In the genomic region with DNA sequence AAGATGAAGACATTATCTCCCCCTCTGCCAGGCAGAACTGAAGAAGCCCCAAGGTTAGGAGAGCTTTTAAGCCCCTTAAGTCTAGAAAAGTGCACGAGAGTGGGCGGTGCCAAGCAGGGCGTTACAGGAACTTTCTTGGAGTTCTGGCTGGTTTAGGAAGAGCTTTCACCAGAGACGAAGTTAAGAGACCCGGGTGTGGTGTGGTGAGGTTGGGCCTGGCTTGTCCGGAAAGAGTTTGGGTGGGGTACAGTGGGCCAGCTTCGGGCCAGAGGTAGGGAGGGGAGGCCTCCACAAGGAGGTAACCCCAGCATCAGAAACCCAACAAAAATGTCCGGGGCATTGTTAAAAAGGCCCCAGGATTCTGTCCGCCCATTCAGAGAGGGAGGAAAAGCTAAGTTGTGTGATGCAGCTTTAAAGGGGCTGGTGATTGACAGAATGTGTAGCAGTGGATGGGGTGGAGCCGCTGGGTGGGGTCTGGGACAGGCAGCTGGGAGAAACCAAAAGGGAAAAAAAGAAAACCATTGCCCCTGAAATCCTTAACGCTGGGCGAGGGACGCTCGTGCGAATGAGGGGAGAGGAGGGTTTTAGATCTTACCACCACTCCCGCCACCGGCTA, we compare ENCODE assay signal across 8 mouse cellular contexts. TPM values are rescaled to one million over a fixed set of nuclear protein-coding genes. Genes with fewer than 3 reads are reported as not detected.
DNase-seq lines count a peak whose midpoint lies in the region; ATAC-seq and TF ChIP-seq lines count a peak whose summit lies in the region.

A gene (plus strand): TSS at position 163 of the 616 bp plus-strand sequence.

- peak within 1 kb of the TSS; percentile 68 for H3K4me2 ChIP-seq in lung, postnatal 0 days (replicated peaks; ENCODE audit: low read depth, low read length)

- no peaks in the 10 kb centered on the region for H3K27me3 ChIP-seq in lung, postnatal 0 days (replicated peaks; ENCODE audit: insufficient read depth, low read length)

- no peaks in the 10 kb centered on the region for H3K4me1 ChIP-seq in lung, postnatal 0 days (ENCODE audit: insufficient read depth, low read depth, low read length)

- WGBS in lung, postnatal 0 days: 17% methylated on average over 17 of the region's 17 CpGs

- no peak within 1 kb of the TSS for H3K27ac ChIP-seq in lung, postnatal 0 days (ENCODE audit: low read length)

- peak; percentile 3 to 28 for DNase-seq in left cerebral cortex, adult 18-20 months (ENCODE audit: low spot score in 2 of 2)
- DNase-seq in left cerebral cortex, adult 11 months (ENCODE audit: low spot score): no peak
- DNase-seq in cerebellum, adult 18-20 months: peak; percentile 17 to 25
- peak; percentile 1 to 35 for DNase-seq in kidney, postnatal 25 days
- peak; percentile 9 for DNase-seq in lung, postnatal 0 days (ENCODE audit: low spot score)
- peak; percentile 18 for DNase-seq in right cerebral cortex, postnatal 14 days
- no peak for DNase-seq in spleen, postnatal 4 days (ENCODE audit: low spot score in 2 of 2)

- peak; percentile 82 for ATAC-seq in frontal cortex, adult (ENCODE audit: low TSS enrichment)
- peak; percentile 57; the same call in 1 of the 2 replicates for ATAC-seq in lung, postnatal 0 days

- peak within 1 kb of the TSS; percentile 46 for H3K4me3 ChIP-seq in lung, postnatal 0 days (ENCODE audit: low read depth, low read length)

- H3K9me3 ChIP-seq in lung, postnatal 0 days (ENCODE audit: low read length): no peaks in the 10 kb centered on the region

- no peaks in the 10 kb centered on the region for H3K36me3 ChIP-seq in lung, postnatal 0 days (ENCODE audit: insufficient read depth, low read length)

- TF ChIP-seq CTCF in lung, postnatal 0 days (IDR thresholded peaks at IDR 0.05): no peak

- no peak for TF ChIP-seq EP300 in lung, postnatal 0 days (IDR thresholded peaks at IDR 0.05)

- peak within 1 kb of the TSS; percentile 16; the same call in 1 of the 2 replicates for H3K9ac ChIP-seq in lung, postnatal 0 days (replicated peaks; ENCODE audit: low read depth)

RNA-seq across cellular contexts. Expression of the gene that starts here (rescaled TPM):
- 1 to 10 TPM; 5.3 to 5.8 TPM for total RNA-seq in left cerebral cortex, adult 18-20 months (2021)
- 0.88 and 1.1 TPM in 2 replicates for polyA plus RNA-seq in lung, postnatal 0 days (2015; fragmentation: Nextera tagmentation; extraction: Ambion mirVana)

Comparison
In these comparisons a context has a peak if more than half of its experiments do, and no peak if none do; other contexts are left out.
1. DNase-seq: peak in left cerebral cortex, adult 18-20 months (2 of 2), cerebellum, adult 18-20 months (2 of 2), kidney, postnatal 25 days (2 of 2), lung, postnatal 0 days (single experiment) and right cerebral cortex, postnatal 14 days (single experiment); none in left cerebral cortex, adult 11 months (single experiment) and spleen, postnatal 4 days (0 of 2).